Mouse (Mus musculus) olfactory bulb, adult 2 months (tissue): Measurements from ENCODE around the gene Krt80. TPM values are rescaled to one million over a fixed set of nuclear protein-coding genes. Genes with fewer than 3 reads are reported as not detected.

Source experiments
- H3K27ac ChIP-seq: fragments of 200-500 bp; 2 replicates; pipeline ENCODE4 v1.5.1; 2012; ENCODE audit warnings: low read depth, low read length; ENCODE audit not compliant: insufficient read depth
- H3K4me1 ChIP-seq: fragments of 200-500 bp; 2 replicates; pipeline ENCODE4 v1.6.1; 2012; ENCODE audit warnings: low read length; ENCODE audit not compliant: control insufficient read depth, insufficient read depth
- H3K4me3 ChIP-seq: fragments of 200-500 bp; 2 replicates; pipeline ENCODE4 v1.5.1; 2012; ENCODE audit warnings: mild to moderate bottlenecking, low read depth, low read length, moderate library complexity; ENCODE audit not compliant: insufficient read depth
- CTCF ChIP-seq: fragments of 200-500 bp; IDR thresholded peaks from 2 replicates; pipeline ENCODE4 v1.5.1; 2012; ENCODE audit warnings: low read depth, mild to moderate bottlenecking, low read length, moderate library complexity; ENCODE audit not compliant: insufficient read depth
- POLR2A ChIP-seq: fragments of 200-500 bp; IDR thresholded peaks from 2 replicates; pipeline ENCODE4 v1.6.1; 2012; ENCODE audit warnings: mild to moderate bottlenecking, low read depth, low read length, moderate library complexity; ENCODE audit not compliant: insufficient read depth
- WGBS: fragments of 180-500 bp; shearing (Covaris S2); methylation state at CpG from one replicate; pipeline ENCODE4 v1.1.7; 2018; 5-methylcytosine and 5-hydroxymethylcytosine counted together
- polyA plus RNA-seq: library from polyadenylated mRNA; stranded (reverse); fragments of >200 nt; gene quantifications from 2 replicates; pipeline ENCODE4 v1.2.4, GENCODE M21; 2012; ENCODE audit warnings: low replicate concordance; ENCODE audit not compliant: missing spikeins, insufficient read depth, insufficient read length

Krt80 gene
- not detected in 2 replicates for polyA plus RNA-seq

DNA sequence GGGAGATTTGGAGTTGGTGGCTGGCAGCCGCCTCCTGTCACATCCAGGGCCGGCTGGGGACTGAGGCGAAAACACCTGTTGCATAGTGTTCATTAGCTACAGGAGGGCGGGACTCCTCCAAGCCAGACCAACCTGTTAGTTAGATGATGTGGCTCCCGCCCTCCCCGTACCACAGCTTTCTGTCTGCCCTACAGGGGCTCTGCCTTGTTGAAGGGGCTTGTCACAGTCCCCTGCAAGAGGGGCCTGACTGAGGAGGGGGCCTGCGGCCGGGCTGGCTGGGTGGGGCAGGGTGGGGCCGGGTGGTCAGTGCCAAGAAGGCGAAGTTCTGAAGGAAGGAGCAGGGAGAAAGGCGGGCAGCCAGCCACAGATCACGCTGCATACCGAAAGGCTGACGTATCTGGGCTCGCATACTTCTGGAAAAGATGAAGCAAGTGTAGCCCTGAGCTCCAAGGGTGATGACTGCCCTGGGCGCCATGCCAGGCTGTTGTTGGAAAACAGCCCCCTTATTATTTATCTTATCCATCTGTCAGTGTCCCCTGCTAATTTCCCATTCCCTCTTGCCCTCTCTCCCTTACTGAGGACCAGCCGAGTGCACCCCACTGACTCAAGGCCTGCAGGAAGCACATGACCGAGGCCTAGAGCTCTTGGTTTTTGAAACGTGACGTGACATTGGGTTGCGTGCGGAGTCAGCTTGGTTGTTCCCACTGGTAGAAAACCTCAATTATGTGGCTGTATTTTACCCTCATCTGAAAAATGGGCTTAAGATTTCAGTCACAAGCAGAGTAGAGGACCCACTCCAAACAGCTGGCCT, at the start of gene Krt80:
Gene Krt80, minus strand, starts transcription at position 62 of the 811 bp plus-strand sequence.
- H3K27ac ChIP-seq: no peak within 1 kb of the TSS
- H3K4me3 ChIP-seq: no peak within 1 kb of the TSS
- no peak for TF ChIP-seq POLR2A
- no peak for TF ChIP-seq CTCF
- H3K4me1 ChIP-seq: peaks cover 44% of the 10 kb centered on the region
- WGBS: 56% methylated on average over 22 of the region's 22 CpGs

- Histone ChIP-seq H3K4me3 (no peak overlapping the region), H3K27ac (no peak overlapping the region), H3K4me1 (peaks cover 3% of the 10 kb centered on the region)
- WGBS: 63% methylated on average over 4 of the region's 4 CpGs
- TF ChIP-seq CTCF: no peak
- TF ChIP-seq POLR2A: no peak
These were observed 49.0 kb upstream of the Krt80 start for GRCm38 (mm10) chr15:101418950-101419349.

- Histone ChIP-seq H3K27ac (no peak overlapping the region), H3K4me3 (no peak overlapping the region), H3K4me1 (peaks cover 3% of the 10 kb centered on the region)
- 65% methylated on average over 11 of the region's 11 CpGs for WGBS
- TF ChIP-seq CTCF (no peak), POLR2A (no peak)
These were observed 45.0 kb upstream of the Krt80 start for GRCm38 (mm10) chr15:101414807-101415565.

GRCm38 (mm10) chr15:101413916-101414635, 44.1 kb upstream of the Krt80 start:
- 67% methylated on average over 7 of the region's 7 CpGs for WGBS
- TF ChIP-seq POLR2A (no peak), CTCF (no peak)

DNA sequence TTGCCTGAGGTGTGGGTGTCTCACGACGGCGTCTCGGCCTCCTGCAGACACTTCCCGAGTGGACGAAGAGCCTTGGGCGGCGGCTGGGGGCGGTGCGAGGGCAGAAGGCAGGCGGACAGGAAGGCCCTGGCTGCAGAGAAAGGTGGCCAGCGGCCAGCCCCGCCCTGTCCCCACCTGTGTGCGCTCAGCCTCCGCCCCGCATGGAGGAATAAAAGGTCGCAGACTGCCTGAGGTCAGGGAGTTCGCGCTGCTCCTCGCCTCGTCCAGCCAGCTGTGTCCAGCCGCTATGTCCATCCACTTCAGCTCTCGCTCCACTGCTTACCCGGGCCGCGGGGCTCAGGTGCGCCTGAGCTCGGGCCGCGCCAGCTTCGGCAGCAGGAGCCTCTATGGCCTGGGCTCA, 42.2 kb upstream of the Krt80 start:
- Histone ChIP-seq H3K4me1 (no peaks in the 10 kb centered on the region; the same call in 1 of the 2 replicates), H3K27ac (no peak overlapping the region), H3K4me3 (no peak overlapping the region)
- WGBS: 35% methylated on average over 31 of the region's 31 CpGs
- TF ChIP-seq POLR2A (no peak), CTCF (no peak)

More at GRCm38 (mm10) chr15:101413916-101414635, 44.1 kb upstream of the Krt80 start:
- H3K4me1 ChIP-seq: no peaks in the 10 kb centered on the region; the same call in 1 of the 2 replicates
- no peak overlapping the region for H3K27ac ChIP-seq
- no peak overlapping the region for H3K4me3 ChIP-seq

DNA sequence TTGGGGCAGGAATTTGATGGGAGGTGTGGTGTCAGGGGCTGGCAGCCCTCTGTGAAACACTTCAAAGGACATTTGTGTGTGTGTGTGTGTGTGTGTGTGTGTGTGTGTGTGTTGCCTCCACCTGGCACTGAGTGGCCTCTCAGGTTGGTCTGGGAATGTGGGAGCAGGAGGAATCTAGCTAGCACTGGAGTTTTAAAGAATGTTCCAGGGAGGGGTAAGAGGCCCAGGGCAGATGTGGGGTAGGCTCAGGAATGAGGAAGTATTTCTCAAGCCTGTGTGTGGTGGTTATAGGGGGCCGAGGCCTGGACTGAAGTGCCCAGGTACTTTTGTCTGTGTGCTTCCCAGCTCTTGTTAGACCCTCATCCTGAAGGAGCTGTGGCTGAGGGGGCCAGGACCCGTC, 40.8 kb upstream of the Krt80 start, which contains the start of gene Krt7:
Gene Krt7, plus strand, starts transcription at position 269 of the 400 bp plus-strand sequence.
- Histone ChIP-seq H3K4me1 (no peaks in the 10 kb centered on the region; the same call in 1 of the 2 replicates), H3K4me3 (no peak within 1 kb of the TSS), H3K27ac (no peak within 1 kb of the TSS)
- TF ChIP-seq POLR2A: no peak
- WGBS: 75% methylated on average over 2 of the region's 2 CpGs

- no peak overlapping the region for H3K4me3 ChIP-seq
- WGBS: 60% methylated on average over 8 of the region's 8 CpGs
- H3K4me1 ChIP-seq: no peaks in the 10 kb centered on the region
- TF ChIP-seq CTCF (no peak), POLR2A (no peak)
- no peak overlapping the region for H3K27ac ChIP-seq
These were observed 28.3 kb upstream of the Krt80 start for GRCm38 (mm10) chr15:101398269-101398668.

DNA sequence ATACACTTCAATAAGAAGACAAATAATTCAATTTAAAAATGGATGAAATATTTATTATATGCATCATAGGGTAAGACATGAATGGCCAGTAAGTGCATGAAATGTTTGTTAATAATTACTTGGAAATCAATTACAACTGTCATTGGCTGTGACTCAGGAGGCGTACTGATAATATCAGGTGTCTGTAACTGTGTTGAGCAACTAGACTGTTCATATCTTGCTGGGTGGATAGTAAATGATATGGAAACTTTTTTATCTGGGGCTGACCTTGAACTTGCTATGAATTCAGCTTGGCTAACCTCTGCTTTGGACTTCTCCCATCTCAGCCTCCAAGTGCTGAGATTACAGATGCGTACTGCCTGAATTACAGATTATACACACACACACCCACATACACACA, 27.7 kb upstream of the Krt80 start:
- no peaks in the 10 kb centered on the region for H3K4me1 ChIP-seq
- WGBS: 96% methylated on average over 2 of the region's 2 CpGs
- no peak overlapping the region for H3K4me3 ChIP-seq
- no peak for TF ChIP-seq CTCF
- TF ChIP-seq POLR2A: no peak
- H3K27ac ChIP-seq: no peak overlapping the region
